Mouse (Mus musculus): ENCODE data around the gene Irf1. TPM values are rescaled to one million over a fixed set of nuclear protein-coding genes. Genes with fewer than 3 reads are reported as not detected.
A peak's percentile ranks its signal among the peaks of the same experiment; 100 is the strongest.

Irf1 gene
- polyA plus RNA-seq, 1 experiment from 2014 or later = 13.2 TPM

GRCm38 (mm10) chr11:53736771-53737572 lies 32.8 kb upstream of the Irf1 start:
- peak; percentile 85 for DNase-seq (ENCODE audit: low spot score)
- Histone ChIP-seq H3K4me3 (ENCODE audit: low read depth, low read length) (no peak overlapping the region), H3K27ac (replicated peaks; ENCODE audit: low read depth, low read length) (no peak overlapping the region; the same call in 1 of the 2 replicates), H3K27me3 (replicated peaks; ENCODE audit: control insufficient read depth, insufficient read depth, low read length) (no peaks in the 10 kb centered on the region), H3K4me1 (ENCODE audit: control insufficient read depth, insufficient read depth, low read length) (no peaks in the 10 kb centered on the region), H3K9me3 (ENCODE audit: control insufficient read depth, low read length) (no peaks in the 10 kb centered on the region), H3K9ac (ENCODE audit: low read depth, low read length) (no peak overlapping the region), H3K4me2 (ENCODE audit: low read depth, low read length) (no peak overlapping the region), H3K36me3 (ENCODE audit: control insufficient read depth, insufficient read depth, low read length) (no peaks in the 10 kb centered on the region)
- 47% methylated on average over 14 of the region's 14 CpGs for WGBS
- peak; percentile 86 for ATAC-seq (ENCODE audit: low read depth)

- DNase-seq (ENCODE audit: low spot score) (no peak), ATAC-seq (ENCODE audit: low read depth) (peak; percentile 31; the same call in 1 of the 2 replicates)
- 43% methylated on average over 6 of the region's 6 CpGs for WGBS
Observed at GRCm38 (mm10) chr11:53737573-53737946, 32.3 kb upstream of the Irf1 start.

GRCm38 (mm10) chr11:53742353-53742752 lies 27.5 kb upstream of the Irf1 start:
- Histone ChIP-seq H3K9ac (ENCODE audit: low read depth, low read length) (no peak overlapping the region), H3K4me2 (ENCODE audit: low read depth, low read length) (no peak overlapping the region), H3K4me1 (ENCODE audit: control insufficient read depth, insufficient read depth, low read length) (no peaks in the 10 kb centered on the region), H3K9me3 (ENCODE audit: control insufficient read depth, low read length) (no peaks in the 10 kb centered on the region), H3K27ac (replicated peaks; ENCODE audit: low read depth, low read length) (no peak overlapping the region), H3K4me3 (ENCODE audit: low read depth, low read length) (no peak overlapping the region), H3K27me3 (replicated peaks; ENCODE audit: control insufficient read depth, insufficient read depth, low read length) (no peaks in the 10 kb centered on the region), H3K36me3 (ENCODE audit: control insufficient read depth, insufficient read depth, low read length) (no peaks in the 10 kb centered on the region)
- DNase-seq (ENCODE audit: low spot score) (peak; percentile 51), ATAC-seq (ENCODE audit: low read depth) (no peak)
- 12% methylated on average over 5 of the region's 5 CpGs for WGBS

More at GRCm38 (mm10) chr11:53737573-53737946, 32.3 kb upstream of the Irf1 start:
- Histone ChIP-seq H3K9ac (ENCODE audit: low read depth, low read length) (no peak overlapping the region), H3K9me3 (ENCODE audit: control insufficient read depth, low read length) (no peaks in the 10 kb centered on the region), H3K36me3 (ENCODE audit: control insufficient read depth, insufficient read depth, low read length) (no peaks in the 10 kb centered on the region), H3K27ac (replicated peaks; ENCODE audit: low read depth, low read length) (no peak overlapping the region), H3K4me3 (ENCODE audit: low read depth, low read length) (no peak overlapping the region), H3K27me3 (replicated peaks; ENCODE audit: control insufficient read depth, insufficient read depth, low read length) (no peaks in the 10 kb centered on the region), H3K4me1 (ENCODE audit: control insufficient read depth, insufficient read depth, low read length) (no peaks in the 10 kb centered on the region), H3K4me2 (ENCODE audit: low read depth, low read length) (no peak overlapping the region)

- H3K27ac ChIP-seq (replicated peaks; ENCODE audit: low read depth, low read length) = no peak overlapping the region
- ATAC-seq (ENCODE audit: low read depth) = no peak
- no peak overlapping the region for H3K4me3 ChIP-seq (ENCODE audit: low read depth, low read length)
- whole genome bisulfite sequencing = 88% methylated on average over 2 of the region's 2 CpGs
- H3K9me3 ChIP-seq (ENCODE audit: control insufficient read depth, low read length) = no peaks in the 10 kb centered on the region
- no peaks in the 10 kb centered on the region for H3K4me1 ChIP-seq (ENCODE audit: control insufficient read depth, insufficient read depth, low read length)
- no peak for DNase-seq (ENCODE audit: low spot score)
- no peak overlapping the region for H3K9ac ChIP-seq (ENCODE audit: low read depth, low read length)
- H3K27me3 ChIP-seq (replicated peaks; ENCODE audit: control insufficient read depth, insufficient read depth, low read length) = no peaks in the 10 kb centered on the region
- no peaks in the 10 kb centered on the region for H3K36me3 ChIP-seq (ENCODE audit: control insufficient read depth, insufficient read depth, low read length)
- no peak overlapping the region for H3K4me2 ChIP-seq (ENCODE audit: low read depth, low read length)
Observed at GRCm38 (mm10) chr11:53745260-53745659, 24.6 kb upstream of the Irf1 start.

GRCm38 (mm10) chr11:53747985-53748384 lies 21.8 kb upstream of the Irf1 start:
- no peak overlapping the region for H3K4me2 ChIP-seq (ENCODE audit: low read depth, low read length)
- DNase-seq (ENCODE audit: low spot score) = no peak
- ATAC-seq (ENCODE audit: low read depth) = no peak
- H3K27ac ChIP-seq (replicated peaks; ENCODE audit: low read depth, low read length) = no peak overlapping the region
- H3K4me3 ChIP-seq (ENCODE audit: low read depth, low read length) = no peak overlapping the region
- 84% methylated on average over 9 of the region's 9 CpGs for WGBS
- H3K27me3 ChIP-seq (replicated peaks; ENCODE audit: control insufficient read depth, insufficient read depth, low read length) = no peaks in the 10 kb centered on the region
- no peaks in the 10 kb centered on the region for H3K4me1 ChIP-seq (ENCODE audit: control insufficient read depth, insufficient read depth, low read length)
- no peaks in the 10 kb centered on the region for H3K36me3 ChIP-seq (ENCODE audit: control insufficient read depth, insufficient read depth, low read length)
- H3K9me3 ChIP-seq (ENCODE audit: control insufficient read depth, low read length) = no peaks in the 10 kb centered on the region
- no peak overlapping the region for H3K9ac ChIP-seq (ENCODE audit: low read depth, low read length)

GRCm38 (mm10) chr11:53748614-53749013 lies 21.2 kb upstream of the Irf1 start:
- H3K9ac ChIP-seq (ENCODE audit: low read depth, low read length) = no peak overlapping the region
- H3K4me2 ChIP-seq (ENCODE audit: low read depth, low read length) = no peak overlapping the region
- no peak overlapping the region for H3K27ac ChIP-seq (replicated peaks; ENCODE audit: low read depth, low read length)
- 93% methylated on average over 6 of the region's 6 CpGs for WGBS
- DNase-seq (ENCODE audit: low spot score) (no peak), ATAC-seq (ENCODE audit: low read depth) (no peak)
- no peaks in the 10 kb centered on the region for H3K9me3 ChIP-seq (ENCODE audit: control insufficient read depth, low read length)
- no peaks in the 10 kb centered on the region for H3K36me3 ChIP-seq (ENCODE audit: control insufficient read depth, insufficient read depth, low read length)
- no peak overlapping the region for H3K4me3 ChIP-seq (ENCODE audit: low read depth, low read length)
- no peaks in the 10 kb centered on the region for H3K27me3 ChIP-seq (replicated peaks; ENCODE audit: control insufficient read depth, insufficient read depth, low read length)
- no peaks in the 10 kb centered on the region for H3K4me1 ChIP-seq (ENCODE audit: control insufficient read depth, insufficient read depth, low read length)

- no peaks in the 10 kb centered on the region for H3K27me3 ChIP-seq (replicated peaks; ENCODE audit: control insufficient read depth, insufficient read depth, low read length)
- no peaks in the 10 kb centered on the region for H3K4me1 ChIP-seq (ENCODE audit: control insufficient read depth, insufficient read depth, low read length)
- 51% methylated on average over 4 of the region's 4 CpGs for WGBS
- peak; percentile 31 for DNase-seq (ENCODE audit: low spot score)
- H3K9me3 ChIP-seq (ENCODE audit: control insufficient read depth, low read length) = no peaks in the 10 kb centered on the region
- ATAC-seq (ENCODE audit: low read depth) = no peak
- no peaks in the 10 kb centered on the region for H3K36me3 ChIP-seq (ENCODE audit: control insufficient read depth, insufficient read depth, low read length)
- H3K4me3 ChIP-seq (ENCODE audit: low read depth, low read length) = no peak overlapping the region
- H3K27ac ChIP-seq (replicated peaks; ENCODE audit: low read depth, low read length) = no peak overlapping the region
- no peak overlapping the region for H3K9ac ChIP-seq (ENCODE audit: low read depth, low read length)
- no peak overlapping the region for H3K4me2 ChIP-seq (ENCODE audit: low read depth, low read length)
Observed at GRCm38 (mm10) chr11:53749306-53749705, 20.5 kb upstream of the Irf1 start.

GRCm38 (mm10) chr11:53749716-53750352 lies 20.0 kb upstream of the Irf1 start:
- H3K27me3 ChIP-seq (replicated peaks; ENCODE audit: control insufficient read depth, insufficient read depth, low read length) = no peaks in the 10 kb centered on the region
- H3K27ac ChIP-seq (replicated peaks; ENCODE audit: low read depth, low read length) = no peak overlapping the region
- H3K4me2 ChIP-seq (ENCODE audit: low read depth, low read length) = no peak overlapping the region
- H3K4me1 ChIP-seq (ENCODE audit: control insufficient read depth, insufficient read depth, low read length) = no peaks in the 10 kb centered on the region
- H3K4me3 ChIP-seq (ENCODE audit: low read depth, low read length) = no peak overlapping the region
- WGBS = 44% methylated on average over 5 of the region's 5 CpGs
- no peak for ATAC-seq (ENCODE audit: low read depth)
- no peak for DNase-seq (ENCODE audit: low spot score)
- no peaks in the 10 kb centered on the region for H3K9me3 ChIP-seq (ENCODE audit: control insufficient read depth, low read length)
- H3K9ac ChIP-seq (ENCODE audit: low read depth, low read length) = no peak overlapping the region
- H3K36me3 ChIP-seq (ENCODE audit: control insufficient read depth, insufficient read depth, low read length) = no peaks in the 10 kb centered on the region
